Mouse (Mus musculus): ENCODE measurements around the gene Smbd1.

DNA sequence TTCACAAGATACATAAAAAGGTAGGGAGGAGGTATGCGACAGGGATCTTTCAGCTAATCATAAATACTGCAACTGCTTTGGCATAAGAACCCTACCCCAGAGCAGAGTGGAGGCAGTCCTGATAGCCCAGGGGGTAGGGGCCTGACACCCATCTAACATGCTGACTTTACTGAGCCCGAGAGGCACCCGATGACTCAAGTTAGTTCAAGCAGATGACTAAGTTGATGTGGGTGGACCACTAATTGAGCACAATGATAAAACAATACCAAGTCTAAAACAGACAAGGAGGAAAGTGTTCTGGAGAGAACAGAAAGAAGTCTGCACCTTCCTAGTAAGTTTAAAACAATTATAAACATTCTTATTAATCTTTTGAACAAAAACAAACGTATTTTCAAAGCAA, 21.2 kb upstream of the Smbd1 start:
- TF ChIP-seq CTCF (IDR thresholded peaks at IDR 0.05; ENCODE audit: low read depth) (no peak), EP300 (IDR thresholded peaks at IDR 0.05; ENCODE audit: low read depth) (no peak)
